Mouse (Mus musculus): ENCODE measurements around the gene Sik3. TPM values are rescaled to one million over a fixed set of nuclear protein-coding genes. Genes with fewer than 3 reads are reported as not detected.

Gene Sik3
- polyA plus RNA-seq, 1 experiment, result 32.0 TPM

DNA sequence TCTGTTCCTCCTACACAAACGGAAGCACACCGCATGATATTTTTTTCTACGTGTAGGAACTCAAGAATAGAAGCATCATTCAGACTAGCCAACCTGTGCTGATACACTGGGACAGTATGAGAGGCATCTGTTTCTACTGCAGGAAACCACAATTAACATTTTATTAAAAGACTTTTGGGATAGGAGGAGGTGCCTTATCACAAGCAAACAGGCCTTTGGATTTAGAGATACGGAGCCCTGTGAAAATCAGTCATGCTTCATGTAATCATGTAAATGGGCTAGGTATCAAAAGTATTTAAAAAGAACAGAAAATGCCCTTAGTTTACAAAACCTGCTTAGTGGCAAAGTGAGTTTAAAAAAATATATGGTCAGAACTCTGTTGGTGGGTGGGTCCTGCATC is 136.1 kb downstream of the Sik3 start:
- Histone ChIP-seq H3ac (ENCODE audit: control insufficient read depth, insufficient read length, low read depth) (no peak overlapping the region), H3K79me2 (ENCODE audit: control insufficient read depth, insufficient read depth) (peaks cover 8% of the 10 kb centered on the region), H3K4me3 (ENCODE audit: insufficient read depth, poor library complexity, severe bottlenecking) (no peak overlapping the region), H3K36me3 (ENCODE audit: control insufficient read depth, insufficient read depth) (no peaks in the 10 kb centered on the region), H3K27me3 (ENCODE audit: control insufficient read depth, insufficient read depth, insufficient read length) (no peaks in the 10 kb centered on the region), H3K79me3 (ENCODE audit: low read depth) (peaks cover under 1% of the 10 kb centered on the region)
- TF ChIP-seq CTCF (IDR thresholded peaks at IDR 0.05; ENCODE audit: control insufficient read depth, insufficient read depth, insufficient read length) (no peak), CEBPB (IDR thresholded peaks at IDR 0.05; ENCODE audit: low read depth) (no peak), USF1 (IDR thresholded peaks at IDR 0.05; ENCODE audit: low read depth) (no peak), MYOG (IDR thresholded peaks at IDR 0.05; ENCODE audit: control insufficient read depth, extremely low read depth, insufficient read length) (no peak), MYOD1 (IDR thresholded peaks at IDR 0.05; ENCODE audit: control insufficient read depth, insufficient read length, low read depth) (no peak), FOSL1 (IDR thresholded peaks at IDR 0.05; ENCODE audit: insufficient read depth, low read length, poor library complexity, severe bottlenecking) (no peak), MAX (IDR thresholded peaks at IDR 0.05) (no peak)

DNA sequence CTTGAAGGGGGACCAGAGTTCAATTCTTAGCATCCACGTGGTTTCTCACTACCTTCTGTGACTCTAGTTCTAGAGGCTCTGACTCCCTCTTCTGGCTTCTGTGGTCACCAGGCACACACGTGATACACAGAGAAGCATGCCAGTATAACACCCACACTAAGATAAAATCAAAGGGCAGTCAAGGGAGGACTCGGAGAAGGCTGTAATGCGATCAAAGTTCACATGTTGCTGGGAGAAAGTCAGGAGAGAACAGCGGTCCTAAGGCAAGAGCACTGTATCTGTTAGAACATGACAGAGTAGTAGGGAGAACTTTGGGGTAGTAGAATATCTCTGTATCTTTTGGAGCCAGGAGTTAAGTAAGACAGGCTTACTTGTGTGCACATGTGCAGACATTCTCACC is 136.8 kb downstream of the Sik3 start:
- Histone ChIP-seq H3ac (ENCODE audit: control insufficient read depth, insufficient read length, low read depth) (no peak overlapping the region), H3K4me3 (ENCODE audit: insufficient read depth, poor library complexity, severe bottlenecking) (no peak overlapping the region), H3K36me3 (ENCODE audit: control insufficient read depth, insufficient read depth) (no peaks in the 10 kb centered on the region), H3K79me3 (ENCODE audit: low read depth) (peaks cover 3% of the 10 kb centered on the region), H3K27me3 (ENCODE audit: control insufficient read depth, insufficient read depth, insufficient read length) (no peaks in the 10 kb centered on the region), H3K79me2 (ENCODE audit: control insufficient read depth, insufficient read depth) (peaks cover 8% of the 10 kb centered on the region)
- TF ChIP-seq CTCF (IDR thresholded peaks at IDR 0.05; ENCODE audit: control insufficient read depth, insufficient read depth, insufficient read length), result no peak
- no peak for TF ChIP-seq MYOD1 (IDR thresholded peaks at IDR 0.05; ENCODE audit: control insufficient read depth, insufficient read length, low read depth)
- TF ChIP-seq MAX (IDR thresholded peaks at IDR 0.05), result no peak
- TF ChIP-seq FOSL1 (IDR thresholded peaks at IDR 0.05; ENCODE audit: insufficient read depth, low read length, poor library complexity, severe bottlenecking), result no peak
- no peak for TF ChIP-seq USF1 (IDR thresholded peaks at IDR 0.05; ENCODE audit: low read depth)
- no peak for TF ChIP-seq CEBPB (IDR thresholded peaks at IDR 0.05; ENCODE audit: low read depth)
- TF ChIP-seq MYOG (IDR thresholded peaks at IDR 0.05; ENCODE audit: control insufficient read depth, extremely low read depth, insufficient read length), result no peak

DNA sequence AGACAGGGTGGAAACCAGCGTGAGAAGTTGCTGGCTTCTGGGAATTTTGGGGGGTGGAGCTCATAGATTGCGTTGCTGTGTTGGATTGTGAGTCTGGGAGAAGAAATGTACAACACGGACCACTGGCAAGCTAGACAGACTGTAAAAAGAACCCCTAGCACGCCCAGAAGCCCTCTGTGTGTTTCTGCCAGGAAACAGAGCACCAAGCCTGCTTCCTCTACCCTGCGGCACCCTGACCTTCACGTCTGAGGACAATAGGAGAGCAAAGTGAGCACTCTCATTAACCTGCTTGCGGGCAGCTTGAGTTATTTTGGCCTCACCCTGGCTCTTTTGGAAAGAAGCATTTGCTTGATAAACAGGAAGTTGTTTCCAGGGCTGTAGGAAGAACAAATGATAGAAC is 137.5 kb downstream of the Sik3 start:
- H3K27me3 ChIP-seq (ENCODE audit: control insufficient read depth, insufficient read depth, insufficient read length), result no peaks in the 10 kb centered on the region
- TF ChIP-seq MYOD1 (IDR thresholded peaks at IDR 0.05; ENCODE audit: control insufficient read depth, insufficient read length, low read depth) (no peak), USF1 (IDR thresholded peaks at IDR 0.05; ENCODE audit: low read depth) (no peak), MYOG (IDR thresholded peaks at IDR 0.05; ENCODE audit: control insufficient read depth, extremely low read depth, insufficient read length) (no peak)

DNA sequence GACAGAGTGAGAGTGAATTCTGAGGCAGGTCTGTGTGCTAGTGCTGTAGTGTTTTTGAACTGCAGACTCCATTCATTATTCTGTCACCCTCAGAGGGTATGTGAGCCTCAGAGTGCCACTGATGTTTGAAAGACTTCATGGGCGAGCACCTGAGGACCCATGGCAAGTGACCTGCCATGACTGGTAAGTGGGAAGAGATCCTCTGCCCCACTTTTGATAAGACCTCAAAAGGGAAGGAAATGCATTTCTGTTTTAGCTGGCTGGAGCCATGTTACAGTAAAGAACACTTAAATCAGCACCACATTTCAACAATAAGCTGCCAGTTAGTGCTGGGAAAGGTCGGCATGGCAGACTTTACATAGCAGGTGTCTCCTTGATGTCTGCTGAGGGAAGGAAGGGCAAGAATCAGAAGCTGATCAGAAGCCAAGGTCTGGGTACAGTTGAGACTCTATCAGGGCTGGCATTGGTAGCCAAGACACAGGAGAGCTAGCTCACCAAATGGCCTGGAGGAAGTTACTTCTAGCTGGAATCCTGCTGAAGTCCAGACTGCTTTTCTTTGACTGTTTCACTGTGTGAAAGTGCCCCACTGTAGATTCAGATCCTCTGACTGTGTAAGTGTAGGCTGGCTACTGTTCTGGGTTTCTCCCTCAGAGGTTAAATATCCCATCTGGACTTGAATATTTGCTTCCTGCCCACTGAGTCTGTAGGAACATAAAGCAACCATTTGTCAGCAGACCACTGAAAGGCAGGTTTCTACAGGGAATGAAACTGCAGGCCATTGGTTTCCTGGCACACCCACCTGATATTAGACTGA is 138.5 kb downstream of the Sik3 start:
- Histone ChIP-seq H3K27me3 (ENCODE audit: control insufficient read depth, insufficient read depth, insufficient read length) (no peaks in the 10 kb centered on the region), H3K79me2 (ENCODE audit: control insufficient read depth, insufficient read depth) (peaks cover 8% of the 10 kb centered on the region), H3ac (ENCODE audit: control insufficient read depth, insufficient read length, low read depth) (no peak overlapping the region), H3K79me3 (ENCODE audit: low read depth) (peaks cover 3% of the 10 kb centered on the region), H3K36me3 (ENCODE audit: control insufficient read depth, insufficient read depth) (no peaks in the 10 kb centered on the region), H3K4me3 (ENCODE audit: insufficient read depth, poor library complexity, severe bottlenecking) (no peak overlapping the region)
- TF ChIP-seq MYOD1 (IDR thresholded peaks at IDR 0.05; ENCODE audit: control insufficient read depth, insufficient read length, low read depth) (no peak), USF1 (IDR thresholded peaks at IDR 0.05; ENCODE audit: low read depth) (no peak), CEBPB (IDR thresholded peaks at IDR 0.05; ENCODE audit: low read depth) (no peak), CTCF (IDR thresholded peaks at IDR 0.05; ENCODE audit: control insufficient read depth, insufficient read depth, insufficient read length) (no peak)

More for the DNA sequence above, 137.5 kb downstream of the Sik3 start:
- Histone ChIP-seq H3K79me3 (ENCODE audit: low read depth) (peaks cover 3% of the 10 kb centered on the region), H3ac (ENCODE audit: control insufficient read depth, insufficient read length, low read depth) (no peak overlapping the region), H3K4me3 (ENCODE audit: insufficient read depth, poor library complexity, severe bottlenecking) (no peak overlapping the region), H3K79me2 (ENCODE audit: control insufficient read depth, insufficient read depth) (peaks cover 8% of the 10 kb centered on the region), H3K36me3 (ENCODE audit: control insufficient read depth, insufficient read depth) (no peaks in the 10 kb centered on the region)

DNA sequence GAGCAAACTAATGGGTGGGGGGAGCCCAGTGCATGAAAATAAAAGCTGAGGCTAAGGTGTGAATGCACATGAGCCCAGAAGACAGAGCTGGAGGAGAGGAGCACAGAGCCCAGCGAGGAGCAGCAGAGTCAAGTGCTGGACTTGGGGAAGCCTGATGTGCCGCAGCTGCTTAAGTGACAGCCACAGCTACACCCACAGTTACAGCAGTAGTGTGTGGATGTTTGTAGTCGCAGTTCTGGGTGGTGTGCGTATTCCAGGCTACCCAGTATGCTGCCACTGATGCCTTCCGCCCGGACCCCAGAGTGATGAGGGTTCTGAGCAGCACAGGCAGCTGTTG is 139.1 kb downstream of the Sik3 start:
- Histone ChIP-seq H3ac (ENCODE audit: control insufficient read depth, insufficient read length, low read depth) (no peak overlapping the region), H3K79me2 (ENCODE audit: control insufficient read depth, insufficient read depth) (peaks cover 8% of the 10 kb centered on the region), H3K79me3 (ENCODE audit: low read depth) (peaks cover 3% of the 10 kb centered on the region), H3K4me3 (ENCODE audit: insufficient read depth, poor library complexity, severe bottlenecking) (no peak overlapping the region), H3K36me3 (ENCODE audit: control insufficient read depth, insufficient read depth) (no peaks in the 10 kb centered on the region), H3K27me3 (ENCODE audit: control insufficient read depth, insufficient read depth, insufficient read length) (no peaks in the 10 kb centered on the region)
- TF ChIP-seq MYOG (IDR thresholded peaks at IDR 0.05; ENCODE audit: control insufficient read depth, extremely low read depth, insufficient read length) (no peak), CTCF (IDR thresholded peaks at IDR 0.05; ENCODE audit: control insufficient read depth, insufficient read depth, insufficient read length) (no peak), USF1 (IDR thresholded peaks at IDR 0.05; ENCODE audit: low read depth) (no peak), CEBPB (IDR thresholded peaks at IDR 0.05; ENCODE audit: low read depth) (no peak), FOSL1 (IDR thresholded peaks at IDR 0.05; ENCODE audit: insufficient read depth, low read length, poor library complexity, severe bottlenecking) (no peak), MAX (IDR thresholded peaks at IDR 0.05) (no peak), MYOD1 (IDR thresholded peaks at IDR 0.05; ENCODE audit: control insufficient read depth, insufficient read length, low read depth) (no peak)
